Mouse (Mus musculus) G1E (cell line): ENCODE results near the gene Tcl1b3. TPM values are rescaled to one million over a fixed set of nuclear protein-coding genes. Genes with fewer than 3 reads are reported as not detected.

Source experiments
- ATAC-seq: 2 replicates; pipeline ENCODE4 v1.8.0; 2016; ENCODE audit warnings: mild to moderate bottlenecking; ENCODE audit not compliant: insufficient number of reproducible peaks, poor library complexity, low FRiP score, severe bottlenecking; ENCODE audit errors: extremely low read depth
- DNase-seq: peaks from one replicate; pipeline ENCODE4 v3.0.0; 2012; ENCODE audit warnings: low spot score
- H3K27me3 ChIP-seq: 2 replicates; pipeline ENCODE4 v1.6.1; 2012; ENCODE audit warnings: mild to moderate bottlenecking, low read length, inconsistent platforms; ENCODE audit not compliant: insufficient read depth
- H3K36me3 ChIP-seq: replicated peaks from 2 replicates; pipeline ENCODE3; 2012; ENCODE audit warnings: mild to moderate bottlenecking, inconsistent platforms
- H3K4me1 ChIP-seq: 2 replicates; pipeline ENCODE4 v1.6.1; 2012; ENCODE audit warnings: low read depth, low read length, inconsistent platforms, mixed read lengths; ENCODE audit not compliant: insufficient read depth
- H3K4me3 ChIP-seq: 2 replicates; pipeline ENCODE4 v1.5.1; 2012; ENCODE audit warnings: low read depth, mild to moderate bottlenecking, inconsistent platforms, low read length, moderate library complexity, mixed read lengths
- H3K9me3 ChIP-seq: replicated peaks from 2 replicates; pipeline ENCODE4 v1.6.1; 2012; ENCODE audit warnings: inconsistent platforms
- CTCF ChIP-seq: IDR thresholded peaks from 2 replicates; pipeline ENCODE4 v1.5.1; 2012; ENCODE audit warnings: low read depth, low read length, inconsistent platforms, mixed read lengths
- GATA1 ChIP-seq: IDR thresholded peaks from 2 replicates; pipeline ENCODE4 v1.6.1; 2012; ENCODE audit warnings: borderline replicate concordance, low read length, inconsistent platforms, mixed read lengths
- GATA2 ChIP-seq: IDR thresholded peaks from 2 replicates; pipeline ENCODE4 v1.6.1; 2012; ENCODE audit warnings: low read depth, low read length, inconsistent platforms, borderline replicate concordance
- POLR2AphosphoS5 ChIP-seq: IDR thresholded peaks from 2 replicates; pipeline ENCODE4 v1.6.1; 2012; ENCODE audit warnings: low read depth, low read length, inconsistent platforms; ENCODE audit not compliant: insufficient replicate concordance
- TAL1 ChIP-seq: conservative IDR thresholded peaks from 2 replicates; pipeline ENCODE4 v1.6.1; 2012; ENCODE audit warnings: low read depth, low read length, inconsistent platforms, mixed read lengths
- polyA plus RNA-seq: library from polyadenylated mRNA; stranded (reverse); fragments of >175 nt; gene quantifications from 2 replicates; pipeline ENCODE4 v1.2.3, GENCODE M21; 2012
- total RNA-seq, 2 experiments: library from RNA; stranded (forward) in 1 of 2; stranded (reverse) in 1 of 2; fragments of 200-1000 nt in 1 of 2; fragments of >200 nt in 1 of 2; fragmentation: Nextera tagmentation in 1 of 2; gene quantifications; 2 replicates each; pipeline ENCODE4 v1.2.3; 2014 to 2017

Gene Tcl1b3
- total and polyA plus RNA-seq, 3 experiments: not detected

DNA sequence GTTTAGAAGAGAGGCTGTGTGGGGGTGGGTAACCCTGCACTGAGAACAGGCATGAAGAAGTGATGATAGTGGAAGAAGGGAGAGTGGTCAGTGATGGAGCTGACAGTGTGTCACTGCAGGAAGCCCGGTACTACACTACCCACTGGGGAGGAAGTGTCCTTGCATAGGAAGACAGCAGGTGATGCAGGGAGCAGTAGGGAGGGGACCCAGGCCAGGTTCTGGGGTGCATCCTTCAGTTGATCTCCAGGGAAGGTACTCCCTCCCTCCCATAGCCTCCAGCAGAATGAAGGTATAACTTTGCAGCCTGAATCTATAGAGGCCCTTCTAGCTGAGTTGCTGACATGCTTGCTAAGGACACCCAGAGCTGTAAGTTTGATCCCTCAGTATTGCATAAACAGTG is 16.2 kb downstream of the Tcl1b3 start:
- no peak overlapping the region for H3K4me3 ChIP-seq
- H3K36me3 ChIP-seq: no peaks in the 10 kb centered on the region
- ATAC-seq: no peak
- TF ChIP-seq GATA1 (no peak), TAL1 (no peak), CTCF (no peak), GATA2 (no peak)
- peaks cover 66% of the 10 kb centered on the region for H3K9me3 ChIP-seq
- H3K27me3 ChIP-seq: no peaks in the 10 kb centered on the region
- DNase-seq: no peak
- no peaks in the 10 kb centered on the region for H3K4me1 ChIP-seq

DNA sequence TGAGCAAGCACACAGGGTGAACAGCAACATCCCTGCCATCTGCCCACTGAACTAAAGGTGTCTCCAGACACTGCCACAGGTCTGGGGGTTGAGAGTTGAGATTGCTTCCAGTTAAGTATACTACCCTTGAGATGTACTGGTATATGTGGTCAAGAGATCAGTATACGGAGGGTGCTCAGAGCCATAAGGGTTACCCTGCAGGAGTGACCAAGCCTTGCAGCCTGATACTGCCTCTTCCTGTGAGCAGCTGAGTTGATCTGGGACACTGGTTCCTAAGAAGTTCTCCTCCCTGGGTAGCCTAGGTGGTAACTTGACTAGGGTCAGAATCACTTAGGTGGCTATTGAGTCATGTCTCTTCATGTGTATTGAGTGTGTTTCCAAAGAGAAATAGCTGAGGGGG is 17.6 kb downstream of the Tcl1b3 start:
- H3K36me3 ChIP-seq: no peaks in the 10 kb centered on the region
- H3K4me1 ChIP-seq: no peaks in the 10 kb centered on the region
- no peak for ATAC-seq
- no peak for DNase-seq
- H3K27me3 ChIP-seq: no peaks in the 10 kb centered on the region
- no peak for TF ChIP-seq CTCF
- TF ChIP-seq GATA1: no peak
- no peak for TF ChIP-seq POLR2AphosphoS5
- peaks cover 71% of the 10 kb centered on the region for H3K9me3 ChIP-seq
- H3K4me3 ChIP-seq: no peak overlapping the region

DNA sequence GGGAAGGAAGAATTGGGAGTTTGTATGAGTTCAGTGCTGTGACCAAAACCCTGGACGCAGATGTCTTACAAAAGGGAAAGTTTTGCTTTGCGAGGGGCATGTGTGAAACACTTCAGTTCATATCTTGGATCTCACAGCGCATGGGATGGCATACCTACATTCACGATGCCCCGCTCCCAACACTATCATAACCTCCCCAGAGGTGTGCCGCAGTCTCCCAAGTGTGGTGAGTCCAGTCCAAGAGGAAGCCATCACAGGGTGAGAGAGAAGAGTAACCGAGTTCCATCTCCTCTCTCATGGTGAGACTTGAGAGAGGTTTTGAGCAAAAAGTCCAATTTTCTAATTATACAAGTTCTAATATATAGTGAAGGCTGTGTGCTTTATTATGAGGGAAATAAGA is 18.4 kb downstream of the Tcl1b3 start:
- ATAC-seq (no peak), DNase-seq (no peak)
- Histone ChIP-seq H3K9me3 (peaks cover 71% of the 10 kb centered on the region), H3K36me3 (no peaks in the 10 kb centered on the region), H3K27me3 (no peaks in the 10 kb centered on the region), H3K4me3 (no peak overlapping the region), H3K4me1 (no peaks in the 10 kb centered on the region)
- TF ChIP-seq CTCF (no peak), GATA1 (no peak), POLR2AphosphoS5 (no peak), TAL1 (no peak), GATA2 (no peak)

DNA sequence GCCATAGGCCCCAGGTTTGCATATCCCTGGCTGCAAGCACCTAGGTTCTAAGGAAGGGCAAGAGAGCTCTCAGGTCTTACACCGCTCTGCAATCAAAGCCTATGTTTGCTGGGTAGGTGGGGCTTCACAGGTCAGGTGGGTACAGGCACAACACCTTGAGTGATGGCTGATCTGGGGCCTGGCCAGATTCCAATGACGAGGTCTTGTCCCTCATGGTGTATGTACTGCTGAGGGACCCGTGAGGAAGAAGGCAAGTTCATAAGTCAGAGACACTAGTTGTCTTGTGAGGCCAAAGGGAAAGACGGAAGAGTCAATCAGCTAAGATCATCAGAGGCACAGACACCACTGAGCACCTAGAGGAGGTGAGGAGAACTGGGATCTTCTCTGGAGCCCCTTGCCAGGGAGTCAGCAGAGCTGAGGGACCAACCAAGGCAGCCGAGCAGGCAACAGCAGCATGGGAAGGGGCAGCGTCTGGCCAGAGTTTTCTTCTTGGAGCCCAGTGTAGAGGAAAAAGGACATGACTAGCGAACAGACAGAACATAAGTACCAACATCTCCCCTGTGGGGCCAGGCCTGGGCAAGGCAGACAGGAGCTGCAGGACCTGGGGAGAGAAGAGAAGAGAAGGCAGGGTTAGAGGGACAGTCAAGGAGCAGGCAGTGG is 26.4 kb downstream of the Tcl1b3 start:
- ATAC-seq (no peak), DNase-seq (no peak)
- no peaks in the 10 kb centered on the region for H3K36me3 ChIP-seq
- no peaks in the 10 kb centered on the region for H3K4me1 ChIP-seq
- H3K9me3 ChIP-seq: peaks cover 82% of the 10 kb centered on the region
- H3K27me3 ChIP-seq: peaks cover under 1% of the 10 kb centered on the region; the same call in 1 of the 2 replicates
- H3K4me3 ChIP-seq: no peak overlapping the region
- no peak for TF ChIP-seq POLR2AphosphoS5
- TF ChIP-seq TAL1: no peak
- no peak for TF ChIP-seq CTCF

DNA sequence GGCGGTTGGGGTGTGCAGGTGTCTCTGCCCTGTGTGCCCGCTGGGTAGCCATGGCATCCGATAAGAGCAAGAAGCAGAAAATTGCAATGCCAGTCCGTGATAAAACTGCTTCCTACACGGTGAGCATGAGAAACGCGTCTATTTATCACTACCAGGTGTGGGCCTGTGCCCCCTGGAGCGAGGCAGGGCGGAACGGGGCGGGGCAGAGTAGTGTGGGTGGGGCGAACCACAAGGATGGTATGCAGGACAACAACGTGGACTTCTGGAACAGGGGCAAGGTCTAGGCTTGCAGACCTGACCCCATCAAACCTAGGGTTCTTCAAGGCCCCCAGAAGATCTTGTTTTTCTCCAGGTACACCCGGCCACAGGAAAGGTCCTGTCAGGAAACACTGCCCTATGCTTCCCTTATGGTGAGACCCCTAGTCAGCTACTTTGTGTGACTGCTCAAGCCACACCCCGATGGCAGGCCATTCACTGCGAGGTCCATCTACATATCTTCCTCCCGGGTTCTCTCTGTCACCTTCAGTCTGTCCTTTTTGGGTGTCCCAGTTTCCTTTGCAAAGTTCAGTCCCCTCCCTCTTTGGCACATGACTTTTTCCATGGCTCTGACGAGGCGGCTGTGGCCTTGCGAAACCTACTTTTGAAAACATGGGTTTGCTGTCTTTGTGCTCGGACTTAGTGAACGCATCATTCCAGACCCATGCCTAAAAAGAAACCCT is 31.9 kb downstream of the Tcl1b3 start, which contains the start of gene Tcl1:
Gene Tcl1, minus strand, starts transcription at position 193 of the 719 bp plus-strand sequence.
- H3K4me1 ChIP-seq: no peaks in the 10 kb centered on the region
- no peak for ATAC-seq
- peaks cover 69% of the 10 kb centered on the region for H3K9me3 ChIP-seq
- no peak for DNase-seq
- peaks cover 3% of the 10 kb centered on the region; the same call in 1 of the 2 replicates for H3K27me3 ChIP-seq
- no peak for TF ChIP-seq CTCF
- no peak for TF ChIP-seq GATA2
- TF ChIP-seq POLR2AphosphoS5: no peak
- no peak for TF ChIP-seq TAL1
- no peak for TF ChIP-seq GATA1
- no peaks in the 10 kb centered on the region for H3K36me3 ChIP-seq
- H3K4me3 ChIP-seq: no peak within 1 kb of the TSS; the same call in 1 of the 2 replicates

DNA sequence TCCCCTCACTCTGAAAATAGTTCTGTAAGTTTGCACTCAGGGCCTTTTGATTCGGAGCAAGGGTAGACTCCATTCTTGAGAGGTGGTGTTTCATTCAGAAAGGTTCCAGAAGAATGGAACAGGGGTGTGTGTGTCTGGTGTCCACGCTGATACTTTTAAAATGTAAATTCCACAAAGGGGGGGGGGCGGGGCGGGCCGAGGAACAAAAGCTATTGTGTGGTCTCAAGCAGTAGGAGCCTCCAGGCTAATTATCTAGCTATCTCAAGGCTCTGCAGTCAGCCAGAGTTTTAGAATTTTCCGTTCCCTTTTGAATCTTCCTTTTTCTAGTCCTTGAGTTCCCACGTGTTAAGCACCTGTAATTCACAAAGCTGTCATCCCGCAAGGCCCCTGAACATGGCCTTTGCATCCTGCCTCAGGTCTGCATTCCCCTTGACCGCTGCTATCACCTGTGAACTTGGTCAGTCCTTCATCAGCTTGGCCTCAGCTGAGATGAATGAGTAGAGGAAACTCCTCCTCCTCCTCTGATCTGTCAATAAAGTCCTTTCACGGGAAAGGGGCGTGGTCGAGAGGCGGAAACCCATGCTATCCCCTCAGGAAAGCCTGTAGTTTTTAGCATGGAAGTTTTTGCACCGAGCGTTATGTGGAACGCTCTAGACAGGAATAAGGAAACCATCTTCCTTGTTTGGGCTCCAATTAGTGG is 33.9 kb downstream of the Tcl1b3 start:
- Histone ChIP-seq H3K27me3 (peaks cover 3% of the 10 kb centered on the region; the same call in 1 of the 2 replicates), H3K9me3 (peaks cover 55% of the 10 kb centered on the region), H3K4me3 (no peak overlapping the region), H3K36me3 (no peaks in the 10 kb centered on the region), H3K4me1 (no peaks in the 10 kb centered on the region)
- no peak for DNase-seq
- TF ChIP-seq TAL1 (no peak), CTCF (no peak), GATA2 (no peak), POLR2AphosphoS5 (no peak), GATA1 (no peak)
- ATAC-seq: no peak
